Mouse (Mus musculus) monocyte, adult 2 months (primary cell): Measurements from ENCODE around the gene B9d2.
"Not testable (repeated sequence)": the region's sequence is repeated elsewhere in the genome, so short reads cannot be mapped to it uniquely, and the experiment has no call there.

Experiments used
- DNase-seq, 2 experiments: peaks; one replicate each; pipeline ENCODE4 v3.0.0; 2022; ENCODE audit warnings: low spot score in 2 of 2, low read depth in 1 of 2

Gene B9d2

DNA sequence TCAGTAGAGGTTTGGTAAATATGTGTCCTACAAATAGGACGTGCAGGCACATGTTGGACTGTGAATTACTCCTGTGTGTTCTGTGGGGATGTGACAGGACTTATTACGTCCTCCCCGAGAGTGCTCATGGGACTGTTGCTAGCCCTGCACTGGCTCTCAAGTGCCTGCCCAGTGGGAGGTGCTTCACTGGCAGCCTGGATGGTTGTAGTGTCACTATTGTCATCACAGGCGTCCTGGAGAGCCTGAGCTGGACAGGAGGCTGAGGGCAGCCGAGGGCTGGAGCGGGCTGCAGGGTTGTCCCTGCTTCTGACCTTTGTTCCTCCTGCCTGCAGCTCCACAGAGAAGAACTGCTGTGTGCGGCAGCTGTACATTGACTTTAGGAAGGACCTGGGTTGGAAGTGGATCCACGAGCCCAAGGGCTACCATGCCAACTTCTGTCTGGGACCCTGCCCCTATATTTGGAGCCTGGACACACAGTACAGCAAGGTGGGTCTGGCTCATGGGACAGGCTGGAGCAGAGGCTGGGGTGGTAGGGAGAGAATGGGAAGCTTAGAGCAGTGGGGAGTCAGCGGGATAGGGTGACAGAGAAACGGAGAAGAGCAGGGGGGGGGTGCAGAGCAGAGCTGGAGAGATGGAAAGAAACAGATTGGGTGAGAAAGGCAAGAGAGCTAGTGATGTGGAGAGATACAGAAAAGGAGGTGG is 23.4 kb downstream of the B9d2 start:
- DNase-seq: no peak

DNA sequence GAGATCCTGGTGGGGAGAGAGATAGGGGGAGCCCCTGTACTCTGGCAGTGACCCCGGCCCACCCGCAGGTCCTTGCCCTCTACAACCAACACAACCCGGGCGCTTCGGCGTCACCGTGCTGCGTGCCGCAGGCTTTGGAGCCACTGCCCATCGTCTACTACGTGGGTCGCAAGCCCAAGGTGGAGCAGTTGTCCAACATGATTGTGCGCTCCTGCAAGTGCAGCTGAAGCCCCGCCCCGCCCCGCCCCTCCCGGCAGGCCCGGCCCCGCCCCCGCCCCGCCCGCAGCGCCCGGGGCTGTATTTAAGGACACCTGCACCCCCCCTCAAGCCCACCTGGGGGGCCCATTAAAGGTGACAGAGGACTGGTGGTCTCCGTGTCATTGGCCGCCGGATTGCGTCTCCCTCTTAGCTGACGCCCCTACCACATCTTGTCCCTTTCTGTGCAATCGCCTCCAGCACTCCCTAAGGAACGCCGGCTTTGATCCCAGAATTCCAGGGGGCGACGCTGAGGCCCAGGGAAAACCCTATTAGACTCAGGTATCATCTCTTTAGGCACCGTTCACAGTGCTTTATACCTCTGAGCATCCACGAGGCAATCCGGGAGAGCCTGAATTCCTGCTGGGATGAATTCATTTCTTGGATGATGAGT is 24.3 kb downstream of the B9d2 start:
- DNase-seq: no peak

DNA sequence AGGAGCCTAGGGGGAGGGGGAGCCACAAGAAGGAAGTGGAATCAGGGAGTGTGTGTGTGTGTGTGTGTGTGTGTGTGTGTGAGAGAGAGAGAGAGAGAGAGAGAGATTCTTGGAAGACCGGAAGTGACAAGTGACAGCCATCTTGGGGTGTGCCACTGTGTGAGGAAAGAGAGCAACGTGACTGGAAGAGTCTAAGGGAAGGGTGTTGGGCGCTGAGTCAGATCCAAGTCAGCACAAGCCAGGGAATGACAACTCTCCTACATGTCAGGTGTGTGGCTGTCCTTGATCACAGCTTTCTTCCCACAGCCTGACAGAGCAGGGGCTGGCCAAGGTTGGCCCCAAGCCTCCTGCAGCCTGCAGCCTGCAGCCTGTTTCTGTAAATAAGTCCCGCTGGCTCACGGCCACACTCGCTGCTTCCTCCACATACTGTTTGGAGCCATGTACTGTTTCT is 25.2 kb downstream of the B9d2 start:
- peak in 1 of 2 experiments; percentile 49 for DNase-seq

DNA sequence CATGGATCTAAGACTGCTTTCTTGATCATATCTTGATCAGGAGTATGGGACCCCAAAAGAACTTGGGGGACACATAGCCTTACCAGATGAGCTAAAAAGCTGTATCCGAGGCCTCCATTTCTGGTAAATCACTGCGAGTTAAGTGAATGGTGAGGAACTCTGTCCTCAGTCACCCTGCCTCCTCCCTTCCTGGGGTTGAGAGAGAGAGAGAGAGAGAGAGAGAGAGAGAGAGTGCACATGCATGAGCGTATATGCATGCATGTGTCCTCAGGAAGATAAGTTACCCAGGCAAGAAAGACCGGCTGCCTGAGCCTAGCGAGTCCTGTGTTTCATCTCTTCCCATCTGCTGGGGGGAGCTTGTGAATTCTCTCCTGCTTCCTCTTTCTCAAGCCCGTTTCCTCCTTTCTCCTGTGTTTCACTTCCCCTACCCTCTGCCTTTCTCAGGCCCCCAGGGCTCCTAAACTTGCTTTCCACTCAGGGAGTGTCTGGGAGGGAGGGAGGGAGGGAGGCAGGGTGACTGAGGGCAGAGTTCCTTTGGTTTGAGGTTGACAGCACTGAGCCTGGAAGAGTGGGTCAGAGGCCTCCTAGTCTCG is 26.1 kb downstream of the B9d2 start:
- DNase-seq: peak; percentile 64 to 76

DNA sequence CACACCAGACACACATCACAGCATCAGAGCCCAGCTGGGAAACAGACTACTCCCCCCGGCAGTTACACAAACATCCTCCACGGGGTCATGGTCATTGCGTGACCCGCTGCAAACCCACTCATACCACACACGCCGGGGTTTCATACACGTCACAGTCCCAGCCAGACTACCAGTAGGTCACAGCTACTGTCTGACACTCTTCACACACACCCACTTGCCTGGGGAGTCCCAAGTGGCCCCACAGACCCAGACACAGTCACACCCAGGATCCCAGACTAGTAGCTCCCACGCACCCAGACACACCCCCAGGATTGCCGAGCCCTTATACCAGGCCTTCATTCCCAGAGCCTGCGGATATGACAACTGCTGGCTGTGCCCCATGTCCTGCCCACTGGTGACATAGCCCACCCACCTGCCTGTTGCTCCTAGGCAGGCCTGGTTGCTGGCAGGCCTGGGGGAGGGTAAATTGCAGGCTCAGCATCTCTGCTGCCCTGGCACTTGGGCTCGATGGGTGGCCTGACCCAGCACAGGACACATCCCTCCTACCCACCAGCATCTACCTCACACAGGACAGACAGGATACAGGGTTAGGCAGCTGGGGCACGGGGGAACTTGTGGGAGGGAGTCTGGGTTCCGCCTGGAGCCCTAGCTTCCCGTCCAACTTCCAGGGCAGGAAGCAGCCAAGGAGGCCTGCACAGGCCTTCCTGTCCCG is 27.2 kb downstream of the B9d2 start:
- DNase-seq: peak in 1 of 2 experiments; percentile 81

DNA sequence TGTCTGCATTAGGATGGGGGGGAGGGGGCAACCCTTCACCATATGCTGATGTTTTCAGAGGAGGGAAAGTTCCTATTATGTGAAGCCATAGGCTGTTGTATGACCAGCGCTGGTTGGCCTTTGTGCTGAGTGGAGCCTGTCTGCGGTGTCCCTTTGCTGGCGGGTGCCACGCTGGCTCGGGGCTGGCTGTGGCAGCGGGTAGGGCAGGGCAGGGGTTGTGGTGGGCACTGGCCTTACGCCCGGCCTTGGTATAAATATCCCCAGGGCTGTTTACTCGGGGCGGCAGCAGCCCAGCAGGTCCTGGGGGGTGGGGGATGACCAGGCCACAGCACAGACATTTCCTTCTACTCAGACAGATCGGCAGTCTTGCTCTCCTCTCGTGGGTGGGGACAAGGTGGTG is 29.4 kb downstream of the B9d2 start:
- DNase-seq: no peak

DNA sequence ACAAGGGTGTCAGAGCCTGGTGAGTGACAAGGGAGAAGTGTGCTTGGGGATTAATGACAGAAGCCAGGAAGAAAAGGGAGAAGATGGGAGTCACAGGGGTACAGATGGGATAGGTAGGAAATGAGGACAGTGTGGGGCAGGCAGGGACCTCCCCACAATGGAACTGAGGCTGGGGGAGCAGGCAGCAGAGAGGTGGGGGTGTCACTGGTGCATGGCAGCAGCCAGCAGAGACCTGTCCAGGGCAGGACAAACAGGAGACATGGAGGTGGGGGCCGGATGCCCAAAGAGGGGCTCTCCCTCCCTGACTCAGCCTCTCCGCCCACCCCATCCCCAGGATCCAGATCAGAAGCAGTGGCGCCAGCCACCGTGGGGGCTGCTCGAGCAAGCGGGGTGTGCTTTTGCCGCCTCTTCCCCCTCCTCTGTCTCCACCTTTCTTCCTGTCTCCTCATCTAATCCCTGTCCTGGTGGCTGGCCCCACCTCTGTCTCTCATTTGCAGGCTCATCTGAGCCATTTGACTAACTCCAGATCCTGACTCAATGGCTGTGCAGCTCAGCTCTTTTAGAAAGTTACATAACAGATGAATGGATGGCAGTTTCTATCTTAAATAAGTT is 30.0 kb downstream of the B9d2 start:
- DNase-seq: no peak

DNA sequence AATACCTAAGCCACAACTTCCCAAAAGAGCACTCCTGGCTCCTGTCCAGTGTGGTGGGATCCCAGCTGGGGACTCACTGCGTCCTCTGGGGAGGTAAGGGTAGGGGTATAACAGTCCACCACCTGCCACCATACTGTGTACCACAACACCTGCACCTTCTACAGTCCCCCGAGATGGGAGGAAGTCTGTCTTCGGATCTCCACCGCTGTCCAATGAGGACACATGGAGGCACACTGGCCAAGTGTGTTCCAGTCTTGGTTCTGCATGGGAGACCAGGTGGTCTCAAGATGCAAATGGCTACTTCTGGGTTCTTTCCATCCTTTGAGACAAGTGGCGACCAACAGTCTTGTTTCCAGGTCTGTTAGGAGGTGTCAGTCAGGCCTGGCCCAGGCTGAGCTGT is 30.6 kb downstream of the B9d2 start:
- no peak for DNase-seq

DNA sequence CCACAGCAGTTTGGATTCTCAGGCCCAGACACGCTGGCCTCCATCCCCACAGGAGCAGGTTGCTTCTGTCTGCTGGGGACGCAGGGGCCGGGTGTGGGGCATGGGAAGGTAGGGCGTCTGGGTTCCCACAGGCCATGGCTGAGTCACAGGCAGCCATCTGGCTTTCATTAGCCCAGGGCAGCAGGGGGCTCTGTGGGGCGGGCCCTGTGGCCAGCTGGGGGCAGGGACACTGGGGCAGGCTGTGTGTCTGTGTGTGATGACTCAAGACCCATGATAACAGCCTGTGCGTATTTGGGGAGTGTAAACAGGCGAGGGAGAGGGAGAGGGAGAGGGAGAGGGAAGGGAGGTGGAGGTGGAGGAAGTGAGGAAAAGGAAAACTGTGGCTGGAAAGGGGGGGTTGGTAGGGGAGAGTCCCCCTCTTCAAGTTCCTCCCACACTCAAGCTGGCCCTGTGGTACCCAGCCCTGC is 31.2 kb downstream of the B9d2 start:
- peak in 1 of 2 experiments; percentile 80 for DNase-seq

DNA sequence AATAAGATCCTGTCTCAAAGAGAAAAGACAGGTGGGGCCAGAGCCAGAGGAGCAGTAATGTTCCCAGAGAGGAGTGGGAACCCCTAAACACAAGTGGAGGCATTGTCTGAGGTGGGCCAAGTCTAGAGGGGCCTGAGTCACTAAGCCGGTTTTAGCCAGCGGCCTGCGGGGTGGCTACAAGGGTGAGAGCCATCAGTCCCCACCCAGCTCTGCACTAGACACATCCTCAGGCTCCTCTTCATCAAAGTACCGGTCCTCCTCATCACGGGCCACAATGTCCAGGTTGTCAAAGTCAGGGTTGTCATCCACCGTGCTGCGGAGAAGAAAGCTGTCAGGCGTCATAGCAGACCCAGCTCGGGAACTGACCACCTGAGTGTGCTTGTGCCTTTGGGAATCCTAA is 32.2 kb downstream of the B9d2 start:
- no peak for DNase-seq

DNA sequence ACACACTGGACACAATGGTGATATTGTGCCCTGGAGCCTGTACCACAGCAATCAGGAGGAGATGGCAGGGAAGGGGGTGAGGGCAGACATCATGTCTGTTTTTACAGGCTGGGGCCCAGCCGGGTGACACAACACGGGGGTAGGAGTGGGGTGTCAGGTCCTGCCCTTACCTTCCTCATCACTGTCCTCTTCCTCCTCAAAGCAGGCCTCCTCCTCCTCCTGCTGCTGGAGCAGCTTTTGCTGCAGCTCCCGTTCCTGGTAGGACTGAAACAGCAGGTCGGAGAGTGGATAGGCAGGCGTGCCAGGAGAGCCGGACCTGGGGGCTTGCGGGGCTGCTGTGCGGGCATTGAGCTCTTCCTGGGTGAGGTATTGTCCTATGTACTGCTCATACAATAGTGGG is 34.0 kb downstream of the B9d2 start:
- DNase-seq: no peak

DNA sequence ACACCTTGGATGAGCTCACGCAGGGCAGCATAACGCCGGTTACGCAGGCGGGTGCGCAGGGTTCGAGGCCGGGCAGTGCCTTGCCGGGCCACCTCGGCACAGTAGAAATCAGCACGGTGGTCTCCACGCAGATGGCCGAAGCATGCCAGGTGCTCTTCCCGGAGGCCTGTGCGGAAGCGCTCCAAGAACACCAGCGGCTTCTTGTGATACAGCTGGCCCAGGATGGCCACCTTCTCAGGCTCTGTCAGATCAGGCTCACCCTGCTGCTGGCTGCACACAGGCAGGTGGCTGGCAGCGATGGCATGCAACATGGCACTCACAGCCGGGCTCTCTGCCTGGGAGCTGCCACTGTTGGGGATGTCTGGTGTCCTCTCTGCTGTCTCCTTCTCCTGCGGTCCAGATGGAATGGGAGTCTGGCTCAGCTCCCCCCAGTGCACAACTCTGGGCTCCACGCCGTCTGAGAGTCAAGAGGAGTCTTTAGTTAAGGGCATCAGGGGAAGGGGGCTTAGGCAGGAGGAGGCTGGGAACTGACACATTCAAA is 35.2 kb downstream of the B9d2 start:
- no peak for DNase-seq

DNA sequence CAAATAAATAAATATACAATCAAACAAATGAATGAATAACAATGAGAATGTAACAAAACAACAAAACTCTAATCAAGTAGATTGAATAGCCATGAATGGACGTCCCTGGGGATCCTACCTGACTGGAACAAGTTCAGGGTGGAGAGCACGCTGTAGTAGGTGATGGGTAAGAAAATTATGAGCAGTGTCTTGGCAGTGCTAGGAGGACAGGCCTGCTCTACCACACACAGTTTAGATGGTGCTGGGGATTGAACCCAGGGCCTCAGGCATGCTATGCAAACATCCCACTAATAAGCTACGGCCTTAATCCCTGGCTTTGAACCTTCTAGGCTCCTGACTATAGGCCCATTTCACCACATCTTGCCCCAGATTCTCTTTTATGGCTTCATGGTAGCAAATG is 36.9 kb downstream of the B9d2 start:
- no peak for DNase-seq

DNA sequence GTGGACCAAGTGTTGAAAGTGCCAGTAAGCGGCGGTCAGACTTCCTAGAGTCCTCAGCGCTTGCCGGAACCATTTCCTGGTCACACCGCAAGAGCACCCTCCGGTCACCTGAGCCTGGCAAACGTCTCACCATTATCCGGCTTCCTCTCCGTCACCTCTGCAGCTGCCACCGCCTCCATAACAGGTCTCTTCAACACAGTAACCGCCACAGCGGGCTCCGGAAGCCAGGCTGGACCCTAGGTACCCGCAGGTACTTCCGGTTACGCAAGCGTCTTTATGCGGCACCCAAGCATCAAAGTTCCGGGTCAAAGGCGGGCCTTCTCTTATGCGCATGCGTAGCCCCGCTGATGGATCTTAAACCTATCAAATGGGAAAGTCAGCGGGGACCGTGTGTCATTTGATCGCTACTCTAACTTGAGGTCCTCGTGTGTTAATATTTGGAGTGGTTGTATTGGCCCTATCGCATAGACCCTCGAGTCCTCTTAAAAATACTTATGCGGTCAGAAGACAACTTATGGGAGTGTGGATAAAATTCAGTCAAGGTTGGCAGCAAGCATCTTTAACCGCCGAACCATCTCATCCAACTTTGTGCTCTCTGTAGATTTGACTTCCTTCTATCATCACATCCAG is 38.3 kb downstream of the B9d2 start, which contains the start of gene Ccdc97:
Gene Ccdc97, minus strand, starts transcription at position 301 of the 630 bp plus-strand sequence.
- peak; percentile 77 to 83 for DNase-seq

DNA sequence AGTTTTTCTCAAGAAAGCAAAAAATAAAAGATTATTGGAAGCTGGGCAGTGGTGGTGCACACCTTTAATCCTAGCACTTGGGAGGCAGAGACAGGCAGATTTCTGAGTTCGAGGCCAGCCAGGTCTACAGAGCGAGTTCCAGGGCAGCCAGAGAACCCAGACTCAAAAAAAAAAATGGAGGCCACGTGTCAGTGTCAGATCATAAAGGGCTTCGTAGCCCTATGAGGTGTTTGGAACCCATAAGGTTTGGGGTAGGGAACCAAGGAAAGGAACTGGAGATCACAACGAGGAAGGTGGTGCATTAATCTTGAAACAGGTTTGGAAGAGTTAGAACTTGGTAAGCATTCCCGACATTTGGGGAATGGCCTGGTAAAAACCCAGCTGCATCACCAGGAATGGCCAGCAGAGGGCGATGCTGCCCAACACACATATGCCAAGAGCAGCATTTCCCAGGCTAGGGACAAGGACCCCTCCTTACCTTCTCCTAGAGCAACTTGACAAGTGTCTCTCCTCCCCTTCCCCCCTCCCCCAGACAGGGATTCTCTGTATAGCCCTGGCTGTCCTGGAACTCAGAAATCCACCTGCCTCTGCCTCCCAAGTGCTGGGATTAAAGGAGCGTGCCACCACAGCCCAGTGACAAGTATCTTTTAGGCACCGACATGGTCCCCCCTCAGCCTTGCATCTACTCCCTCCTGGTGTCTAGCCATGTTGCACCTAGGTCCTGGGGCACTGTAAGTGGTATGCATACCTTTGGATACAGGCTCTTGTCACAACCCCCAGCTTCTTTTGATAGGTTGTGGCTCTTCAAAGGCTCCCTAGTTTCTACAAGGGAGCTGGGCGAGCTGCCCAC is 39.4 kb downstream of the B9d2 start:
- DNase-seq: peak in 1 of 2 experiments; percentile 51

DNA sequence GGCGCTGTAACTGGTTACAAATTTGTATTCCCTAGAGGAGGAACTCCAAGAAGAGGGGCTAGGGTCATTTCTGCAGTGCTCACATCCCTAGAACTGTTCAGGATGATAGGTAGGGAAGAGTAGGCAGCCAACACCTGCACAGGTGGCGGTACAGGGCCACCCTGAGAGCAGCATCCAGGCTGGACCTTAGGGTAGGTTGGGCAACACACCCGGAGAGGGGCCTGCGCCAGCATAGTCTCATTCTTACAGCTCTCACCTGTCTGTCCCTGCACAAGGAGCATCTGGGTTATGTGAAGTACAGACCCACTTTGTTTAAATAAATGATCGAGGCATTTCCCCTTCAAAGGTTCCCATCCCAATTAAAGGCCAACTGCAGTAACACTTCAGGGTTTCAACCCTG is 40.2 kb downstream of the B9d2 start:
- DNase-seq: no peak

DNA sequence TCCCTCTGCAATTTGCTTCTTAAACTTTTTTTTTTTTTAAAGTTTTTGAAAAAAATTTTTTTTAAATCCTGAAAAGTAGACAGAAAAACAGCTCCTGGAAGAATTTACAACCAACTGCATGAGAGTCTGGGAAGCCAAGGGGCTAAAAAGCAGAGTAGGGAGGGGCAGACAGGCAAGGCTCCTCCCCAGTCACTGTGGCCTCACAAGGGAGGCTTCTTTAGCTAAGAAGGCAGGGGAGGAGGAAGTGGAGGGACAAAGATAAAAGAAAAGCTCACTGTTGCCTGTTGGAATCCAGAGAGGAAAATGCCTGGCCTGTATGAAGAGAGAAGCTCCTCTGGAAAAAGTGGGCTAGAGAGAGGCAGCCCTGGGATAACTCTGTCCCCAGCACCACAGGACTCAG is 41.2 kb downstream of the B9d2 start:
- DNase-seq: not testable (repeated sequence)

DNA sequence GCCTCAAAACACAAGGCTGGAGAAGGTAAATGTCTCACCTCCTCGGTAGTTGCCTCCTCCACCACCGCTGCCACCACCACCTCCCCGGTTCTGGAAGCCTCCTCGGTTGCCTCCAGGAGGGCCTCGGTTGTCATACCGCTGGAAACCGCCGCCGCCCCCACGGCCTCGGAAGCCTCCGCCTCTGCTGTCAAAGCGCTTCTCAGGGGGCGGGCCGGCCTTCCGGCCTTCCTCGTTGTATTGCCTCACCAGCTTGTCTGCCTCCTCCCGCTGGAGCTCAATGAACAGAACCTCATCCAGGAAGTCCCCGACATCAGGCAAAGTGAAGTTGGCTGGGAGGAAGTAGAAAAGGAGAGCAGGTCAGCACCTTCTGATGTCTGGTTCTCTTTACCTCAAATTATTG is 45.3 kb downstream of the B9d2 start:
- no peak for DNase-seq

DNA sequence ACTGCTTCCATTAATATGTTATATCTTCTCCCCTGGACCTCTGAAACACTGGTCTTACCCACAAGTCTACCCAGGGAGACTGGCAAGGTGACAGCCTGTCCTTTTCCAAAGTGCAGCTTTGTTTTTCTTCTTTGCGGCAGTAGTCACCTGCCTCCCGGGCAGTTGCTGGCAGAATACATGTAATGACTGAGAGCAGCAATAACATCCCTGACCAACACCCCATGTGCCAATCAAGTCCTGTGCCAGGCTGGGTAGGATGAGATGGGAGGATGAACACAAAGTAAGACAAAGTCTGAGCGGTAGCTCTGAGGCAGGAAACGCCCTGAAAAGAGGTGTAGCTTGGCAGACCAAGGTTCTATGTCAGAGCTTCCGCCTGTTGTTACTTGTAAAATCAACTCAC is 47.2 kb downstream of the B9d2 start:
- DNase-seq: no peak

DNA sequence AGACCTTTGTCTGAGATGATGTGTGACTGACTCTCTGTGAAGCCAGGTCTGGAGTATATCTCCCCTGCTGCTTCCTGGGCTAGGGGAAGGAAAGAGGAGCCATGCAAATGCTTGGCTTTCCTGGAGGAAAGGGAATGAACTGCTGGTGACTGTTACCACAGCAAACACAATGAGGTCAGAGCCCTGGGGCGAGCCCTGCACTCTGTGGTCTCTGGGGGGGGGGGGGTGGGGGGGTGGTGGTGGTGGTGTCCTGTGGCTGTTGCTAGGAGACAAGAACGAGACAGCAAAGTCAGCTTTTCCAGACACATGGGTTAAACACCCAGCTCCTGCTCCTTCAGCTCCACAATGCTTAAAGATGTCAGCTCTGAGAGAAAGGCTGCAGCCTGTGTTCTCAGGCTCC is 48.8 kb downstream of the B9d2 start:
- no peak for DNase-seq
